Mouse (Mus musculus) forelimb bud, embryonic 11.5 days (tissue): Measurements from ENCODE around the gene Ufsp1.
"Not testable (repeated sequence)": the region's sequence is repeated elsewhere in the genome, so short reads cannot be mapped to it uniquely, and the experiment has no call there.

Source experiments
- DNase-seq: peaks from one replicate; pipeline ENCODE4 v3.0.0-alpha.2; 2012; ENCODE audit warnings: low read depth, low spot score

Ufsp1 gene

DNA sequence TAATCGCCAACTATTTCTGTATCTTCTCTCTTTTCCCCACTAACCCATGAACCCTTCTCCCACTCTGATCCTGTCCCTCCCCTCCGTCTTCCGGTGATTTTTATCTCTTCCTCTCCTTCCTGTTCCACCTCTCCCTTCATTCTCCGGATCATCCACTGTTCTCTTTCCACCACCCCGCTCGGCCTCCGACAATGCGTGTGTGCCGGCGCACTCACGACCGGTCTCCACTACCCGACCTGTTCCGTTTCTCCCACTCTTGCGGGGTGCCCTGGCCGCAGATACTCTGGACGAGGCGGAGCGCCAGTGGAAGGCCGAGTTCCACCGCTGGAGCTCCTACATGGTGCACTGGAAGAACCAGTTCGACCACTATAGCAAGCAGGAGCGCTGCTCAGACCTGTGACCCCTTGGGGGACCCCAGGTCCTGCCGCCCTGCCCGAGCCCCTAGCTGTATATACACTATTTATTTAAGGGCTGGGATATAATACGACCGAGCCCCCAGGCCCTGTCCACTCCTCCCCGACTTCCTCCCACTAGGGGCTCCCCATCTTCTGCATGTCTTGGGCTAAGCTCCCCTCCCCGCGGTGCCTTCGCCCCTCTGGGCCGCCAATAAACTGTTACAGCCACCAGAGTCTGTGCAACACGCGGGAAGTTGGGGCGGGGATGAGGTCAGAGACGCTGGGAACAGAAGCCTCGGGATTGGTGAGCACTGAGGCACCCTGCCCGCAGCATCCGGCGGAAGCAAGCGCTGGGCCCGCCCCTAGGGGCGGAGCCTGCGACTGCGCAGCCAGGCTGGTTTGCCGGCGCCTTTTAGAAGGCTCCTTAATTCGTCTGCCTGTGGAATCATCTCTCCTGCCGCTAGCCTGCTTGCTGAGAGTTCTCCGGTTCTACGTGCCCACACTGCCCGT lies at the start of gene Ufsp1:
Gene Ufsp1, plus strand, starts transcription at position 791 of the 905 bp plus-strand sequence.
- peak; percentile 97 for DNase-seq

DNA sequence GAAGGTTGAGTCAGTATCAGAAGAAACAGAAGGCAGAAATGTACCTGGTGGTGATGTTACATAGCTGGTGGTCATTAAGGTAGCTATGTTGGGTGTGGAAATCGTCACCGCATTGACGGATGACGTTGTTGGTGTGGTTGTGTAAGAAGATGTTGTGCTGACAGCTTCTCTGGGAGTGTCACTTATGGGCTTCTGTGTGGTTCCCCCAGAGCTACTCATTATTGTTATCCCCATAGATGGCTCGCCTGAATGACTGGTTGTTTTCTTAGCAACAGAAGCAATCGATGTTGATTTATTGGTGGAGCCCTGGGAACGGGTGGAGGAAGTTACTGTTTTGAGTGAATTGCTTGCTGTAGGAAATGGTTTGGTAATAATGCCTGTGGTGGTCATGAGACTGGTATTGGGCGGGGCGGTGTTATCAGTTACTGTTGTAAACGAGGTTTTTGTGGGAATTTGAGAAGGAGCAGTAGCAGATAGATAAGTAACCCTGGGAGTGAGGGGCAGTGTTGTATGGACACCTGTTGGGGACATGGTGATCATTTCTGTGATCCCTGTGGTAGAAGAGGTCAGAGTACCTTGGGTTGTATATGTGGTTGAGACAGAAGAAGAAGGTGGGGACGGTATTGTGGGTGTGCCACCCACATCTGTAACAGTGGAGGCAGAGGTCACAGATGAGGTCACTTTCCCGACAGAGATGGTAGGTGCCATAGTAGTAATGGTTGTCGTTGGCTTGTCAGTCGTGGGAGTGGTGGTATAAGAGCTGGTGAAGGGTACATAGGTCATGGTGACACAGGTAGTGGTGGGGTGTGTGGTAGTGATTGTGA lies 30.3 kb upstream of the Ufsp1 start:
- no peak for DNase-seq

DNA sequence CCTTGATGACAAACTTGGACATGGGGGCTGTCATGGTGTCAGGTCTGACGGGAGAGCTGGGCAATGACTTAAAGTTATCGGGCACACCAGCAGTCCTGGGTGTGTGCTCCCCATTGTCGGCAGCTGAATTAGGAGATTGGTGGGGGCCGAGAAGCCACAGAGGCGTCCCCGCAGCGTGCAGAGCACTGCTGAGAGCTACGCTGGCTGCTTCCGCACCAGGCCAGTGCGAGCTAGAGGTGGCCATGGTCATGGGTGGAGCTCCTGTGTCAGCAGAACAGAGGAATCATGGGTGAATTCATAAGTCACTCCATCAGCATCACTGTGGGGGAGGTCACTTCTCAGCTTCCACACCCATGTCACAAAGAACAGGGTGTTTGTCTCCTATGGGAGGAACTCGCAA lies 29.6 kb upstream of the Ufsp1 start:
- no peak for DNase-seq

DNA sequence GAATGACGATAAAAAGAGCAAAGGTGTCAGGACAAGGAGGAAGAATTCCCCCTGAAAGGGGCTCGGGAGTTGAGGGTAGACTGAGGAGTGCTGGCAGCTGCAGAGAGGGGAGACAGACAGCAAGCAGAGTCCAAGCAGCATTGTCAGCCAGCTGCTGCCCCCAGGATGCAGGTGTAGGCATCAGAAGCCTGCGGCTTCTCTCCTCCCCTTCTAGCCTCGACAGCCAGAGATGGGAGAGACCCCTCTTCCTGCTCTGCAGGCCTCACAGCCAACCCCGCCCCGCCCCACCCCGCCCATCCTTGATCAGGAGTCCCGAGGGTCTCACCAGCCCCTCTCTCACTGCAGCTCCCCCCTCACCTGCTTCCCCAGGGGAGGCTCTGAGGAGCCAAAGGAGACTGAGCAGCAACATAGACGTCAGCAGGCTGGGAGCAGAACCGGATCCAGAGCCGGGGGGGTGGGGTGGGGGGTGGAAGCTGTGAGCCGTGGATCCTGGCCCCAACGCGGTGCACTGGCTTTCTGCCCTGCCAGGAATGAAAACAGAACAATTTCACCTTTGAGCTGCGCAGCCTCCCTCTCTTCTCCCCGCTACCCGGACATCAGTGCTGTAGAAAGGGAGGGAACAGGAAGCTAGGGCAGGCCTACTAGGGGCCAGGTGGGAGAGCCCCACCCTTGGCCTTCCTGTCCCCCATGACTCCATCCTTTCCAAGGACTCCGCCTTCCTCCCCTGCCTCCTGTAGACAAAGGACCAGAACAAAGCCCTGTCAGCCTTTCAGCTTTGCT lies 26.1 kb upstream of the Ufsp1 start:
- DNase-seq: no peak

DNA sequence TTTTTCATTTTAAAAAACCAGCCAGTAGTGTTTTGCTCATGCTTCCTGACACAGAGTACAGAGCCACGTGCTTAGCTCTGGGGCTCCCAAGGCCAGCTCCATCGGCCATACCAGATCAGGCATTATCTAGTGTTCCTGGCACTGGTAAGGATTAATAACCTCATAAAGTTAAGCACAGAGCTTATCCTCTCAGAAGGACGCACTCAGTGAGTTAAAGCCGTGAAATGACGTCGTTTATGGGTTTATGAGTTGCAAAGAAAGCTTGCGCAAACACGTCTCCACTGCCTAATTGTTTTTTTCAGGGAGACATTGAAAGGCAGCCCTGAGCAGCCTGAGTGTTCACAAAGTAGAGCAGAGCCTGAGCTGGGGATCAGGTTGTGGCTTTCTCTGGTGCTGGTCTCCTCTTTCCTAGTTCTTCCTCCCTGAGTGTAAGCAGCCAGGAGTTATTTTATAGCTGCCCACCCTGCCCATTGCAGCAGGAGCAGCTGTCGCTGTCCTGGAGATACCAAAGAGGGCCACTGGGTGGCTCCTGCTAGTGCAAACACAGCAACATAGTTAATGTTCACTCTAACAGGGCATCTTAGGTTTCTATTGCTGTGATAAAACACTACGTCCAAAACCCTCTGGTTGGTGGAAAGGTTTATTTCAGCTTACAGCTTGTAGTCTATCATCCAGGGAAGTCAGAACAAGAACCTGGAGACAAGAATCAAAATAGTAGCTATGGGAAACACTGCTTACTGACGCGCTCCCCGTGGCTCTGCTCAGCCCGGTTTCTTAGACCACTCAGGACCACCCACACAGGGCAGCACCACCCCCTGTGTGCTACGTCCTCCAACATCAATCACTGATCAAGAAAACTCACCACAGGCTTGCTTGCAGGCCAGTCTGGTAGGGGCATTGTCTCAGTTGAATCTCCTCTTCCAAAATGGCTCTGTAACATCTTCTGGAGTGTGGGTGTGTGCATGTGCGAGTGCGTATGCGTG lies 16.8 kb upstream of the Ufsp1 start:
- peak; percentile 43 for DNase-seq

DNA sequence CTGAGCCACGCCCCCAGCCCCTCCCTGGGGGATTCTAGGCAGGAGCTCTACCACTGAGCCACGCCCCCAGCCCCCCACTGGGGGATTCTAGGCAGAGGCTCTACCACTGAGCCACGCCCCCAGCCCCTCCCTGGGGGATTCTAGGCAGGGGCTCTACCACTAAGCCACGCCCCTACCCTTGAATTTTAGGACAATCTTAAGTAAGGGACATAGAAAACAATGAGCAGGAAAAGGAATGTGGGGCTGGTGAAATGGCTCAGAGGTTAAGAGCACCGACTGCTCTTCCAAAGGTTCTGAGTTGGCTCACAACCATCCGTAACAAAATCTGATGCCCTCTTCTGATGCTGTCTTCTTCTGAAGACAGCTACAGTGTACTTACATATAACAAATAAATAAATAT lies 10.0 kb upstream of the Ufsp1 start:
- DNase-seq: not testable (repeated sequence)

DNA sequence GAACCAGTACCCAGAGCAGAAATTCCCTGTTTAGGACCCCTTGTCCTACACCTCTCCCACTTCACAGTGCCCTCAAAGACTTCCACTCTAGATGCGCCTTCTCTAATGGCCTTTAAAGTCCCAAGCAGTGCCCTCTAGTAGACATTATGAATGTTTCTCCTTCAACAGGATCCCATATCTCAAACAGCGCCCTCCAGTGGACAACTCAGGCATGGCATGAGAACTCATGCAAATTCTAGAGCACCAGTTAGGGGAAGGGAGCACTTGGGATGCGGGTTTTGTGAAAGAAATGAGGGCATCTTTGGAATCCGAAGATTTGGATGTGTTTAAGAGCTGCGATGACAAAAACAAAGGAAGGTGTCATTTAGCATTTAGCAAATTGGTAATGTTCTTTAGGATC lies 9.4 kb upstream of the Ufsp1 start:
- DNase-seq: no peak

DNA sequence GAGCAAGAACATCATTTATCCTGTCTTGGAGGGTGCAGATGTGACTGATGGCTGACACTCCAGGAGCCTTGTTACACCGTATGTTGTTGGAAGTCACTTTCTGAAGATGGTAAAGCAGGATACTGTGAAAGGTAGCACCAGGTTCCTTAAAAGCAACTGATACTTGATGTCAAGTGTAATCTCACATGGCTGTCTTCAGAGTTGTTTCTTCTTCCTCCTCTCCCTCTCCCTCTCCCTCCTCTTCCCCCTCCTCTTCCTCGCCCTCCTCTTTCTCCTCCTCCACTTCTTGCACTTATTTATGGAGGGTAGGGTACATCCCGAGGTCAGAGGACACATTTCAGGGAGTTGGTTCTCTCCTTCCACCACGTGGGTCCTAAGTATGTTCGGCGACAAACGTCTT lies 8.4 kb upstream of the Ufsp1 start:
- no peak for DNase-seq

DNA sequence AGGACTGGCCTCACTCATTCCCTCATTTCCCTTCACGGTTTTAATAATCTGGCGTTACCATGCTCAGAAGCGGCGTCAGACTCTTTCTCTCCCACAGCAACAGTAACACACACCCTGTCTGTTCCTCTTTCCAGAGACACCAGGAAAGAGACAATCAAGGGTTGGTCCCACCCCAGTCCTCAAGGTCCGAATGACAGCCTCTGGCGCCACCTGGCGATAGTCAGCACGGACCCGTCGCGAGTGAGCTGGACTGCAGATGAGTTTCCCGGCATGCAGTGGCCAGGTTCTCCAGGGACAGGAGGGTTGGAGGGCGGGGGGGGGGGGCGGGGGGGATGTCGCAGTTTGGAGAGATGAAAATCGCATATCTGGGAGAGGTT lies 7.8 kb upstream of the Ufsp1 start:
- peak; percentile 70 for DNase-seq

DNA sequence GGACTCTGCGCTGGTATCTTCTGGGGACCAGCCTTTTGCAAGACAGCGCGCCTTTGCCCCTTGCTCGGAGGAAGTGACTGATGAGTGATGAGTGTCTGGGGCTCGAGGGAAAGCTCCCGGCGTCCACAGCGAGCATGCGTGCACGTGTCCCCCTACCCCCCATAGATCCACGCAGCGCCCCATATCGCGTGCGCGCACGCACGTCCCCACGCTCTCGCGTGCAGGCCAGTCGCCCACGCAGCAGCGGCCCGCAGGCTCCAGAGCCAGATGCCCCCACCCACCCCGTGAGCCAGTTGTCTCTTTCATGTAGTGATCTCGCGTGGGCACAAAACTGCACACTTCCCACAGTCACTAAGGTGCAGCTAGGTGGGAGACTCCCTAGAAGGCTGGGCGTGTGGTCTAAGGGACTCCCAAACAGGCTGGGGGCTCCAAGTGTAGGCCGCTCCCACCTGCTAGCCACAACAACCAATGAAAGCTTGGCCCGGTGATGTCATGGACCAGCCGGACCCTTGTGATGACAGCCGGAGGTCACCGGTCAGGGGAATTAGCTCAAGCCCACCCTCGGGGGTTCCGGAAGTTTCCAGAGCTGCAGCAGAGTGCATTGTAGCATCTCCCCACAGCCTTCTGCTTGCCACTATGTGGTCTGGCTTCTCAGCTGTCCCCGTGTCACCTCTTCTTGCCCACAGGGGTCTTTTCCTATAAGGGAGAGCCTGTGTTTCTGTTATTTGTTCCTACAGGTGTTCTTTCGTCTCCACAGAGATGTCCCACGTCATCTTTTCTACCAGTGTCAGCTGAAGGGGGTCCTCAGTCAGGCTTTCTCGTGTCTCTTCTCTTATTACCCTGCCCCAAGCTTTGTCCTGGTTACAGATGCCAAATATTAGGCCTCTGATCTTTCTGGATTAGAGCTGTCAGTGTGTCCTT lies 7.1 kb upstream of the Ufsp1 start, which contains the start of gene Ache:
Gene Ache, plus strand, starts transcription at position 488 of the 921 bp plus-strand sequence.
- DNase-seq: no peak

DNA sequence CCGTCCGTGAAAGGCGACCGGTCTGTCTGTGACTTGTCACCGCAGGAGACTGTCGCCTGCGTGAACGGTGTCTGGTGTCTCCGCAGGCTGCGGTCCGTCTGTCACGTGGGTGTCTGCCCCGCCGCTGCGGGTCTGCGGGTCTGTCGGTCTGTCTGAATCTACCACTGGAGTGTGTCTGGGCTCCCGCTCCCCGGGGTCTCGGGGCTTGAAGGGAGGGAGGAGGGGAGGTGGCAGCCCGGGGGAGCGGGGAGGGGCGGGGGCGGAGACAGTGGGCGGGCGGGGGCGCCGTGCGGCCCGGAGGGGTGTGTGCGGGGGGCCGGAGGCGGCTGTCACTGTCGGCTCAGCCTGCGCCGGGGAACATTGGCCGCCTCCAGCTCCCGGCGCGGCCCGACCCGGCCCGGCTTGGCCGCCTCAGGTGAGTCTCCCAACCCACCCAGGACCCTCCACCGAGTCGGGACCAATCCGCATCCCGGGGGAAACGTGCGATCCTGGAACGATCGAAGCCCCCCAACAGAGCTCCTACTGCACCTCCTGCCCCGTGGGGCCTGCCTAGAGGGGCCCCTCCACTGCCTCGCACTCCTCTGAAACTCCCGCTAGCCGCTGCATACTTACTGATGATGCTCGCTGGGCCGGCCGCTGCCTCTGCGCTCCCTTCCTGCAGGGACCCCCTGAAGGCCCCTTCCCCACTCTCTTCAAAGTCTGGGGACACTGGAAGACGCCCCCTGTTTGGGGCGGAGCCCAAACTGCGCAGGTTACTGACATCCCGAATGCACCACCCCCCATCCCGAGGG lies 6.3 kb upstream of the Ufsp1 start:
- DNase-seq: no peak

DNA sequence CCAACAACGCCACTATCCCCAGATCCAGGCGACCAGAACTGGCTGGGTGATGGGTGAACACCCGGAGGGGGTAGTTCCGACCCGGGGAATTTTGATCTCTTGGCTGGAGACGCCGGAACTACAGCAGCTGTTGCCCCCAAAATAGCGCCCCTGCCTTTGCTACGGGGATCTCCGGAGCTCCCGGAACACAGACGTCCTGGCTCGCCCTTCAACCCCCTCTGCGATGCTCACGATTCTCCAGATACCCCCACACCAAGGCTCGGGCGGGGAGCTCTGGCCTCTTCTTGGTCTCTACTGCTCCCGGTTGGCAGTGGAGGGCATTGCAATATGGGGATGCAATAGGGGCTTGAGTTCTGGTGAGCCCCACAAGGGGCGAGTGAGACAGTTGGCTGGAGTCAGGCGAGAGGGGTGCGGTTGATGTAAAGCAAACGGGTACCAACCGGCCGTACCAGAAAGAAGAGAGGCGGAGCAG lies 5.4 kb upstream of the Ufsp1 start:
- peak; percentile 50 for DNase-seq

DNA sequence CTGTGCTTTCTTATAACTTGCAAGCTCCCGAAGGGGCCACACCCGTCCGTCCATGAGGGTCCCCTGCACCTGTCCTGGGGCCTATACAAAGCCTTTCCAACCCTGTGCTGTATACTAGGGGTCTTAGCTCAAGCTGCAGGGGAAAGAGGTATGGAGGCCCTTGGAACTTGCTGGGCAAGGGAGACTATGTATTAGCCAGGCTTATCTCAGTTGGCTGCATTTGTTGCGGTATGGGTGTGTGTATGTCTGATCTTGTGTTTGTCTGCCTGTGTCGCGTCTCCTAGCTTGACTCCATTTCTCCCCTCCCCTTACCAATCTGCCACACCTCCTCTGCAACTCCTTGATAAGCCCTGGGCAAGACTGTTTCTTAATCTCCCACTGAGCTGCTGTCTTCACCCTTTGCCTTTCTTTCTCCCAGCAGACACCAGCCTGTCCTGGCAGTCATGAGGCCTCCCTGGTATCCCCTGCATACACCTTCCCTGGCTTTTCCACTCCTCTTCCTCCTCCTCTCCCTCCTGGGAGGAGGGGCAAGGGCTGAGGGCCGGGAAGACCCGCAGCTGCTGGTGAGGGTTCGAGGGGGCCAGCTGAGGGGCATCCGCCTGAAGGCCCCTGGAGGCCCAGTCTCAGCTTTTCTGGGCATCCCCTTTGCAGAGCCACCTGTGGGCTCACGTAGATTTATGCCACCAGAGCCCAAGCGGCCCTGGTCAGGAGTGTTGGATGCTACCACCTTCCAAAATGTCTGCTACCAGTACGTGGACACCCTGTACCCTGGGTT lies 4.7 kb upstream of the Ufsp1 start:
- DNase-seq: no peak

DNA sequence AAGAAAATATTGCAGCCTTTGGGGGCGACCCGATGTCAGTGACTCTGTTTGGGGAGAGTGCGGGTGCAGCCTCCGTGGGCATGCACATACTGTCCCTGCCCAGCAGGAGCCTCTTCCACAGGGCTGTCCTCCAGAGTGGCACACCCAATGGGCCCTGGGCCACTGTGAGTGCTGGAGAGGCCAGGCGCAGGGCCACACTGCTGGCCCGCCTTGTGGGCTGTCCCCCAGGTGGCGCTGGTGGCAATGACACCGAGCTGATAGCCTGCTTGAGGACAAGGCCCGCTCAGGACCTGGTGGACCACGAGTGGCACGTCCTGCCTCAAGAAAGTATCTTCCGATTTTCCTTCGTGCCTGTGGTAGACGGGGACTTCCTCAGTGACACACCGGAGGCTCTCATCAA lies 3.8 kb upstream of the Ufsp1 start:
- no peak for DNase-seq

DNA sequence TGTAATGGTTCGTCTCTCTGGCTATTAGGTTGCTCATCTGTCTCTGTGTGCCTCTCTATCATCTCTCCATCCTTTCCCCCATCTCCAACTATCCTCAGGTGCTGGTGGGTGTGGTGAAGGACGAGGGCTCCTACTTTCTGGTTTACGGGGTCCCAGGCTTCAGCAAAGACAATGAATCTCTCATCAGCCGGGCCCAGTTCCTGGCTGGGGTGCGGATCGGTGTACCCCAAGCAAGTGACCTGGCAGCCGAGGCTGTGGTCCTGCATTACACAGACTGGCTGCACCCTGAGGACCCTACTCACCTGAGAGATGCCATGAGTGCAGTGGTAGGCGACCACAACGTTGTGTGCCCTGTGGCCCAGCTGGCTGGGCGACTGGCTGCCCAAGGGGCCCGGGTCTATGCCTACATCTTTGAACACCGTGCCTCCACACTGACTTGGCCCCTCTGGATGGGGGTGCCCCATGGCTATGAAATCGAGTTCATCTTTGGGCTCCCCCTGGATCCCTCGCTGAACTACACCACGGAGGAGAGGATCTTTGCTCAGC lies 3.0 kb upstream of the Ufsp1 start:
- no peak for DNase-seq

DNA sequence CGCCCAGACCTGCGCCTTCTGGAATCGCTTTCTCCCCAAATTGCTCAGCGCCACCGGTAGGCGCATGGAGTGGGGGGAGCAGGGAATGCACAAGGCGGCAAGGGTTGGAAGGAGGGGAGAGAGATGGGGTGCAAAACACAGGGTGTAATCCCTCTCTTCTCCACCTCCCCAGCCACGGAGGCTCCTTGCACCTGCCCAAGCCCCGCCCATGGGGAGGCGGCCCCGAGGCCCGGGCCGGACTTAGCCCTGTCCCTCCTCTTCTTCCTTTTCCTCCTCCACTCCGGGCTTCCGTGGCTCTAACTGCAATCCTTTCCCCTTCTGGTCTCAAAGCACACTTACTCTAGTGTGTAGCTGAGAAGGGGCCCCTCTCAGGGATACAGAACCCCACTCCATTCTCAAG lies 1.1 kb upstream of the Ufsp1 start:
- peak; percentile 57 for DNase-seq

DNA sequence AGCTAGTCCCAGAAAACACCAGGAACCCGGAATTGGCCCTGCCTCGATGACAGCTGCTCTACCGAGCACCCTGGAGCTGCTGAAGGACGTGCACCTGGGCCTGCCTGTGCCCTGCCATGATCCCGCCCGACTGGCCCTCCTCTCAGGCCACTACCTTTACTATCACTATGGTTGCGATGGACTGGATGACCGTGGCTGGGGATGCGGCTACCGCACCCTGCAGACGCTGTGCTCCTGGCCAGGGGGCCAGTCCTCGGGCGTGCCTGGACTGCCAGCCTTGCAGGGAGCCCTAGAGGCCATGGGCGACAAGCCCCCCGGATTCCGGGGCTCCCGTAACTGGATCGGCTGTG lies 290 bp downstream of the Ufsp1 start:
- no peak for DNase-seq

DNA sequence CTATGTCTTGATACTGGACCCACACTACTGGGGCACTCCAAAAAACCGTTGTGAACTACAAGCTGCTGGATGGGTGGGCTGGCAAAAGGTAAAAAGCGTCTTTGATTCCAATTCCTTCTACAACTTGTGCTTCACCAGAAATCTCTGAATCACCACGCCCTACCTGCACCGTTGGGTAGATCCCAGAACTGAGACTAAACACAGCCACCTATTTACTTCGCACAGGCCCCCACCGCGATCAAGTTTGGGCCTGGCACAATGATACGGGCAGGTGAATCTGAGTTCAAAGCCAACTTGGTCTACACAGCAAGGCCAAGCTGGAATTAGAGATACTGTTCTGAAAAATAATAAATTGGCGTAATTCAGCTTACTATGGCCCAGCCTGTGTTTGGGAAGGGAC lies 867 bp downstream of the Ufsp1 start:
- no peak for DNase-seq
